Mouse (Mus musculus) ovary, postnatal 36 days (tissue): ENCODE results near the gene Tmc6.

Source experiments
- DNase-seq: peaks from one replicate; pipeline ENCODE4 v3.0.0; 2022; ENCODE audit warnings: low spot score, mixed read lengths

Gene Tmc6

DNA sequence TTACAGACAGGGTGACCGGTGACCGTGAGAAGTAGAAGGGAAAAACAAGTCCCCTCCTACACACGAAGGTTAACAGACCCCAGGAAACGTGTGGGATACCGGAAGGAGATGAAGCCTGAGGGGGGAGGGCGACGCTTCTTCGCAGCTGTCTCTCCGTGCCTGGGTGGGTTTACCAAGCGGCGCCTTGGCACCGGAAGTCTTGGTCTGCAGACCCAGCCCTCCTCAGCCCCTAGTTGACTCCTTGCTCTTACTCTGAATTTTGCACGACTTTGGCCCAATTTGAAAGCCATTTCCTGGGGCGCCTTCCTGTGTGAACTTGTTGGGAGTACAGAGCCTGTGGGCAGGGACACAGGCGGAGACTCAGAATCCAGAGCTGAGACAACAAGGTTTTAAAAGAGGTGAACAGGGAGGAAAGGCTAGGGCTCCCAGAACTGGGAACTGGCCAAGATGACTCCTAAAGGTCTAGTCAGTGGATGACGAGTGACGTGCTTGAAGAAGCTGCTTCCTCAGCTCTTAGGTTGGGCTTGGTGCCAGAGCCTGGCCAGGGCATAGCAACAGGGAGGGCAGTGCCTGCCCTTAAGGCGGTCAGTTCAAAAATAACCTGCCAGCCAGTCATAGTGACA, 688 bp downstream of the Tmc6 start:
- DNase-seq: peak; percentile 64

DNA sequence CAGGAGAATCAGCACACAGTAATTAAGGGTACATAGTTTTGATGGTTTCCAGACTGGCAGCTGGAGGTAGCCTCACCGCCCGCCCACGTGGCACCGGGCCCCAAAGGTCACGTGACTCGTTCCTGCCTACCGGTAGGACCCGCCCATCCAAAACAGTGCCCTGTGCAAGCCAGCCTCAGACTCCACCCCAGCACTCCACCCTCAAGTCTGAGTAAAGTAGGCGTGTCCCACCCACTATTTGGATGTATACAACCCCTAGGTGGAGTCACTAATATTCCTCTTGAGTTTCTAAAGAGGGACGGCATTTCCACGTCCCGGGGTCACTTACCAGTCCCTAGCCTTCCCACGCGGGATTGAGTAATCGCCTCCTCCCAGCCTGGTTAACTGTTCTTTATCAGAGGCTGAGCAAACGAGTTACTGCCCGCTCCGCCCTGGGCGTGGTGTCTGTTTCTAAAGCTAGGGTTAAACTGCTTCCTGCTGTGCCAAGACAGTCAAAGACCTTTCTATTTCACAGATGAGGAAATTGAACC, 1.4 kb downstream of the Tmc6 start:
- peak; percentile 84 for DNase-seq

DNA sequence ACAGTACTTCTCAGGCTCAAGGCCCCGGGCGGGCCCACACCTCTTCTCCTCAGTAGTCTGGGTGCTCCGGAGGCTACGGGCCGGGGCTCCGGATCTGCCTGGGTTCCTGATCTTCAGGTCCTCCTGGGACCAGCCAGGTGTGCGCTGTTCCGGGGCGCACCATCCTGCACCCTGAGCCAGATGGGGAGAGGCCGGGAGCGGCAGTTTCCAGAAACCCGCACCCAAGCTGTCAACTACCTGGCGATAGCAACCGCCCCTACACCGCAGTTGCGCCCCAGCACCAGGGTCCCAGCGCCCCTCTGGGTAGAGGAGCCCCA, 1.8 kb downstream of the Tmc6 start:
- no peak for DNase-seq

DNA sequence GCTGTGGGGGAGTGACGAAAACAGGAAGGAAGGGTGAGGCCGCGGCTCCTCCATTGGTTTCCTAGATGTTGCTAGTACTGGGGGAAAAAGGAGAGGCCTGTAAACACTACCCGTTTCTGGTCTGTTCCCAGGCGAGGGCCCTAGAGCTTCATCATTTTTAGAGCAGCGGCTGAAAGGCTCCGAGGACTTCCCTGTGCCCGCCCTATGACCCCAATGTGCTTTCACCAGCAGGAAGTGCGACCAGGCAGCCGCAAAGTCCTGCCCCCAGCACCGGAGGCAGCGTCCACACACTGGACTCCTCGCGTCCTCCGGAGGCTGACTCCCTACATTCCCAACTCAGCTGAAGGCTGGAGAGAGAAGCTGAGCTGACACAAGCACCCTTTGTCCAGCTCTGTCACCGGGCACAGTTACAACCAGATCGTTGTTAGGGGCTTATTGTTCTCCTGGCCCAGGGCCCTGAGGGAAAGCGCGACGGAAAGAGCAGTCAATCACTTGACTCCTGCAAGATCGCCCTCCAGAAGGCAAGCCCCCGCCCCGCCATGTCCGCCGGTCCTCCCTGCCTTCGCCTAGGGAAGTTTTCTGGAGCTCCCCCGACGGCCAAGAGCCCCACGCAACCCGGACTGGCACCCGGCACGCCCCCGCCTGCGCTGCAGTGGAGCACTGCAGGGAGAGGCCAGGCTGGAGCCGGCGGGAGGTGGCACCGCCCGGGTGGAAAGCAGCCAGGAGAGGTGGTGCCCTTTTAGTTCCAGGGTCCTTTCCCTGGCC, 2.4 kb downstream of the Tmc6 start:
- DNase-seq: peak; percentile 75

DNA sequence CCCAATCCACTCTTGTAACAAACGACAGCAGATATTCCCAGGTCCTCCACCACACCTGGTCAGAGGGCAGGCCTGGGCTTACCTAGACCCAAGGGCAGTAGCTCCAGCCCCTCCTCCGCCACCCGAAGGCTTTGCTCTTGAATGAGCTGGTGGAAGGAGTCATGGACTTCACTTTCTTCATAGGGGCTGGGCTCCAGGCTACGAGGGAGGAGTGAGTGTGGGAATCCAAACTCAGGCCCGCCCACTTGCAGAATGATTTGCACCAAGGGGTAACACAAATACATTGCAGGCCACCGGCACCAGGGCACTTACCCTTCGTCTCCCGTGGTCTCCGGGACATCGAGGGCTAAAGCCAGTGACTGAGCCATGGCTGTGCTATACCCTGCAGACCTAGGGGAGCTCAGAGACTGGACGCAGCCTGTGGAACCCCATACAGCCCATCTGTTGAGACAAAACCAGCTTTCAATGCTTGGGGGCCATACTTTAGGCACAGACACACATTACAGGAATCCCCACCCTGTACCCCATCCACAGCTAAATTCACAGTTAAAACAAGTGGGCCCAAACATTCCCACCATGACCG, 3.1 kb downstream of the Tmc6 start:
- peak; percentile 28 for DNase-seq

DNA sequence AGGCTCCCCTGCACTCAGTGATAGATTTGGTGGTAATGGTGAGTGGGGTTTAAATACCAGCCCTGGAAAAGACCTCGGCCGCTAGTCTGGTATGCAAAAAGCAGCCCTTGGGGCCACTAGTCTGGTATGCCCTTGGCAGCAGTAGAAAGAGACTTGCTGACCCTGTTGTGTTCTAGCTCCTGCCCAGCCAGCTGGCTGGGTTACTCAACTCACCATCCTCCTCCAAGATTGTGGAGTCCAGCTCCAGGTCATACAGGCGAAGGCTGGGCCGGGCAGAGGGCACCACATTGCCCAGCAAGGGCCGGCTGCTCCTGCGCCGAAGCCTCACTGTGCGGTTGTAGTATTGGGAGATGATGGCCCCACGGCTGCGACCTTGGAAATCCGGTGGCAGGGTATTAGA, 4.0 kb downstream of the Tmc6 start:
- peak; percentile 34 for DNase-seq

DNA sequence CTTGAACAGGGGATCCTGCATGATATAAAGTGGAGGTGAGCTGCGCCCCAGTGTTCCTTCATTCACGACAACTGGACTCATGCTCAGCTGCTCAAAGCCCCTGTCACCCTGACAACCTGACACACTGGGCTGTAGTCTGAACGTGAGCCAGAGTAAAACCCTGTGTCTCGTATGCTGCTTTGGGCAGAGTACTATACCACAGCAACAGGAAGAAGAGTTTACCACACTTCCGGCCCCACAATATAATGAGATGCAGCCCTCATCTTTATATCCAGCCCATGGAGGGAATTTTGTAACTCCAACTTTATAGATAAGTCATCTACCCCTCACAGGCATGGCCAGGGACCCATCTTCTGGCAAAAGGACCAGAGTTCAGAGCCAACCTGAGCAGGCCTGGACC, 4.9 kb downstream of the Tmc6 start:
- DNase-seq: no peak

DNA sequence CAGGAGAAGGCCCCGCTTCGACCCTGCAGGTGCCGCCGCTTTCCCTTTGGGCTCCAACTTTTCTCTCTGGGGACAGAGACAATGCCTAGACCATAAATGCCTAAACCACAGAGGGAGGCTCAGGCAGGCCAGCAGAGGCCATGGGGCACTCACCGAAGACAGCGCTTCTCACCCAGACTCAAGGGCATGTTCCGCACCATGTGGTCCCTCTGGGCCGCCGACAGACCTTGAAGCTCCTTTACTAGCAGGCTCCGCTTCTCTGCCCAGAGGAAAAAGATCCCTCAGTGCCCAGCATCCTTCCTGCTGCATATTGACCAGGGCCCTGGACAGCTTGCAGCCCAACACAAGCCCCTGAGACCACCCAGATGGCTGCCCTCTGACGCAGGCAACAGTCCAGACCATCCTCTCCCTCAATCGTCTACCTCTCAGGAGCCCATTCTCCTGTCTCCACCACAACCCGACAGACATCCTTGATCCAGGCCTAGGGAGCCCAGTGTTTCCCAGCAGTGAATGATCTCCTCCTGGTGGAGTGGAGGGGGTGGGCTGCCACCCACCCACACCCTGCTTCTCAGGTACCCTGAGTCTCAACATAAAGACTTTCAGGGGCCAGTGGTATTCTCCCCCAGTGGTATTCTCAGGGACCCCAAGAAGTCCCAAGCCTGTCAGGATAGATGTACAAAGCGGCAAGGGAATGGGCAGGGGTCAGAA, 5.8 kb downstream of the Tmc6 start:
- peak; percentile 34 for DNase-seq

DNA sequence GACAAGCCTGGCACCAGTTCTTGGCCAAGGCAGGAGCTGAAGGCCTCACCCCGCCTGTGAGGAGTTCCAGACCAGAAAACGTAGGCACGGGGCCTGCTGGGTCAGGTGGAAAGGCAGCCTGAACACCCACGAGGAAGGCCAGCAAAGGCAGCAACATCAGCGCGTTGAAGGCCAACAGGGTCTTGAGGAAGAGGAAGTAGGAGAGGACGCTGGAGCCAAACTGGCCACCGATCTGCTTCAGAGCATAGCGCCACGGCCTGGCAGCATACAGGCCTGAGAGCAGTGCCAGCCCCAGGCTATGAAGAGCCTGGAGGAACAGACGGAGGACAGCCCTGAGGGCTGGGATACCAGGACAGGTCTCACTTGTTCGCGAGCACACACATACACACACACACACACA, 6.5 kb downstream of the Tmc6 start:
- DNase-seq: no peak

DNA sequence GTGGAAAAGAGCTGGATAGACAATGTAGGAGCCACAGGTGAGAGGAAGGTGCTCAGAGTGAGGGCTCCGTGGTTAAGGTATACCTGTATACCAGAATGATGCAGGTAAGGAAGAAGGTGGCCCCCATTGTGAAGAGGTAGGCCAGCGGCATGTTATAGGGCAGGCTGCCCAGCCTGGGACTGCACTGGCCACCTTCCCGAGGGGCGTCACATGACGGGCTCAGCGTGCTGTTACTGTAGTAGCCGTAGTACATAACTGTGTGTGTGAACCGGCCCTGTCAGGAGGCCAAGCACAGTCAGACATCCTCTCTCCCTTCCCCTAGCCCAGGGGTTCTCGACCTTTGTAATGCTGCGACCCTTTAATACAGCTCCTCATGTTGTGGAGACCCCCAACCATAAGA, 7.1 kb downstream of the Tmc6 start:
- no peak for DNase-seq

DNA sequence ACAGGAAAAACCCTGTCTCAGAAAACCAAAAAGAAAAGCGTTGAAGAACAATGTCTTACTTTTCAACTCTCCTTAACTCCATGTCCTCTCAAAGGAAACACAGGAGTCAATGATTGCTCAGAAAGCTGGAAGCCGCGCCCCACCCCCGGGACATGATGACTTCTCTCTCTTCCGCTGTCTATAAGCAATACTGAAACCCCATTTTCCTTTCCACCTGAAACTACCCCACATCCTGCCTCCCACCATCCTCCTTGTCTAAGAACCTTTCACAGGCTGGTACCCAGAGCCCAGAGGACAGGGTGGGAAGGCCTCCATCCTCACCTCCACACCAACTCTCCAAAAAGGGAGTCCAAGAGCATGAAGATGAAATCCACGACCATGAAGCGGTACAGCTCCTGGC, 9.6 kb downstream of the Tmc6 start:
- no peak for DNase-seq

DNA sequence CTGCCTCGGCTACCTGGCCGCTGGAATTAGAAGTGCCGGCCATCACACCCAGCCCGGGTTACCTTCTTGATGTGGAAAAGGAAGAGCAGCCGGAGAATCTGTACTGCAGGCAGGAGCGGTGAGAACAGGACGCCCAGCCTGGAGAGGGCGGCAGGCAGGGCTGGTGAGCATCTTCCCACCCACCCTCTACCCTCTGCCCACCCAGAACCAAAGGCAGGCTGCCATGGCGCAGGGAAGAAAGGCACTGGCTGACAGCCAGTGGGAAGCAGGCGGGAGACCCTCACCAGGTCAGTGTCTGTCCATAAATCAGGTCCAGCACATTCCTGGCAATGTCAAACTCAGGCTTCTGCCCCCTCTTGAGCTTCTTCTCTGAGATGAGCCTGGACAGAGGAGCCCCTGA, 11.6 kb downstream of the Tmc6 start:
- no peak for DNase-seq

DNA sequence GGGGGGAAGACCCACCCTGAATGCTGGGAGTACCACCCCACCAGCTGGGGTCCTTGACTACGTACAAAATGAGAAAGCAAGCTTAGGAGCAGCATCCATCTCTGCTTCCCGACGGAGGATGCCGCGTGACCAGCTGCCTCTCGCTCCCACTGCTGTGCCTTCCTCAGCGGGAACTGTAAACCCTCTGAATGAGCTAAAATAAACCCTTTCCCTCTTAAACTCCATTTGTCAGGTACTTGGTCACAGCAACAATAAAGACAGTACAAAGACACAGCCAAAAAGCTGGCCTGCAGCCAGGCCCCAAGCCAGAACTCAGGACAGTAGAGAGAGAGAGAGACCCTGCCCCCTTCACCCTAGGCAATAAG, 12.3 kb downstream of the Tmc6 start:
- DNase-seq: no peak

DNA sequence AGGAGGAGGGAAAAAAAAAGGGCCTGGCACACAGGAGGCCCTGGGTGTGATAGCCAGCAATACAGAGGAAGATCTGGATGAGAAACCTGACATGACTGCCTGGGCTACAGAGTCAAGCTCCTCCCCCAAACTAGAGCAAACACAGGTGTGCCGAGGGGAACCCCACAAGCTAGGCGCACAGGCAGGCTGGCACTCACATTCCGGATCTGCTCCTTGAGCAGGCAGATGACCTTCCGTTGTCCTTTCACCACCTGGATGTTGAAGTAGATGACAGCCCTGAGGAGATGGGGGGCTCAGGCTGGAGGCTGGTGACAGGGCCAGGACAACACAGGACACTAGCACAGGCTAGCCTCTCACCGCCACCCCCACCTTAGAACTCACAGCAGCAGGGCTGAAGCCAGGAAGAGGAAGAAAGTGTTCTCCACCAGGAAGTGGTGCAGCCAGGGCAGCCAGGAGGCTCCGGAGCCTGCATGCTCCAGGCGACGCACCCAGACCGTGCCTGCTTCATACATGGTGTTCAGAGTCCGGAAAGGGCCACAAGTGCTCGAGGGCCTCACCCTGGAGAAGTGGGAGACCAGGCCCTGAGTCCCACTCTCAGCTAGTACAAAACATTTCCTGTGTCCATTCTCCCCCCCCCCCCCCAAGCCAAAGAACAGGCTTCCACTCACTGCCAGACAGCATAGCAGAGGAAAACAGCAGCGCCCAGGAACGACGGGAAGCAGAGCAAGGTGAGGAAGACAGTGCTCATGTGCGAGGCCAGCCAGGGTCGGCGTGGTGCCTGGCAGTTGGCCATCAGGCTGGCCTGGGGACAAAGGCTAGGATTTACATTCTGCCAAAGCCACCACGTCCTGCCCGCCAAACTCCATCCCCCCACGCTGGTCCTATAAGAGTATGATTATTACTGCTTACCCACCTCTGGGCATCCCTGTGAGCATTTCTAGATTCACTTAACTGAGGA, 13.0 kb downstream of the Tmc6 start:
- DNase-seq: no peak

DNA sequence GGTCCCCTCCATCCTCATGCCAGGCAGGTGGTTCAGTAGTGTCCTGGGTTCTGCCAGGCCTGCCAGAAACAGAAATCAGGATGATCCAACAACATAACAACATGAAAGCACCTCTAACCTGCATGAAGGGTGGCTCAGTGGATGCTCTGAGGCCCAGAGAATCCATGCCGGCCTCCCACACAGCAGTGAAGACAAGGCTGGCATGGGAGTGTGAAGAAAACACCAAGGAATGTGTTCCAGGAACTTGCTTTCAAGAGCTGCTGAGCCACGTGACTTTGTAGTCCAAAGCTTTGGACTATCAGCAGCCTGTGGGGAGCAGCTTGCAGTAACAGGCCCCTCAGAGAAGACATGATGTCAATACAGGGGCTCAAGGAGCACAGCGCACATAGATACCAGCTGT, 15.7 kb downstream of the Tmc6 start:
- no peak for DNase-seq

DNA sequence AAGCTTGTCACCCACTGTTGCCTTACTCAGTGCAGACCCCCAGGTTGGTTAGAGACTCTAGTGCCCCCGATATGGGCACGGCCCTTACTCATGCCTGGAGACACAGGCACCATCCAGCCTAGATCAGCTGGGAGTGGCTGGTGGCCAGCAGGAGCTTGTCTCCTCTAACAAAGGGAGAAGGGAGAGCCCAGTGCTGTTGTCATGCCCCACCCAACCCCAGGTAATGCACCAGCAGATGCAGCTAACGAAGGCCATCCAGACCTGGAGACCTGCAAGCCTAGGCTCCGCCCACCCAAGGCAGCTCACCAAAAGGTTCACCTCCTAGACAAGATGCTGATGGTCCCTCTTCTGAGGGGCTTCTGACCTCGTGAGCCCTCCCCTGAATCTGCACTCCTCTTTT, 16.6 kb downstream of the Tmc6 start:
- DNase-seq: no peak

DNA sequence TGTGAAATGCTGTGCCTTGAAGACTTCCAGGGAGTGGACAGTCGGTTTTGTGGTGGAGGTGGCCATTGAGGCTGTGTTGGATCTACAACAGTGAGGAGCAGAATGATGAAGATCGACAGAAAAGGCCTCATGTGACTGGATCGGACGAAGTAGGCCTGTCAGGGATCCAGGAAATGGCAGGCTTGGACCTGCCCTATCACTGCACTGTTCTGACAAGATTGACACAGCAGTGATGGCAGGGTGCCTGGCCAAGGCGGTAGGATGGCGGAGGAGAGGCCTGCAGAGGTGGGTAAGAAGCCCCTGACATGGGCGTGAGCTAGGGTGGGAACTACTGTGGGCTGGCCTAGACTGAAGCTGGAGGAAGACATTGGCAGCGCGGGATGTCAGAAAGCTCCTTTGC, 17.7 kb downstream of the Tmc6 start:
- DNase-seq: no peak

DNA sequence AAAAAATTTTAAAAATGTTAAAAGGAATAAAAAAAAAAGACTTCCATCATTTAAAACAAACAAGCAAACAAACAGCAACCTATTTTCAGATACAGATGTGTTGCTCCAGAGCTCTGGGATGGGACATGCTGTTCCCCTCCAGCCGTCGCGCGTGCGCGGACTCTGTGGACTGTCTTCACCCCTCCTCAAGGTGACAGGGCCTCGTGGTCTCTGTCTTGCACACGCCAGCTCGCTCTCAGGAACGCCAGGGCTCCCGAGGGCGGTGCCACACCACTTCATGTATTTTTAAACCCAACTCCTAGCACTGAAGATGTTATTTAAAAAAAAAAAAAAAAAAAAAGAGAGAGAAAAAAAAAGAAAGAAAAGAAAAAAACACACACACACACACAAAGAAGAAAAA, 19.8 kb downstream of the Tmc6 start:
- no peak for DNase-seq

DNA sequence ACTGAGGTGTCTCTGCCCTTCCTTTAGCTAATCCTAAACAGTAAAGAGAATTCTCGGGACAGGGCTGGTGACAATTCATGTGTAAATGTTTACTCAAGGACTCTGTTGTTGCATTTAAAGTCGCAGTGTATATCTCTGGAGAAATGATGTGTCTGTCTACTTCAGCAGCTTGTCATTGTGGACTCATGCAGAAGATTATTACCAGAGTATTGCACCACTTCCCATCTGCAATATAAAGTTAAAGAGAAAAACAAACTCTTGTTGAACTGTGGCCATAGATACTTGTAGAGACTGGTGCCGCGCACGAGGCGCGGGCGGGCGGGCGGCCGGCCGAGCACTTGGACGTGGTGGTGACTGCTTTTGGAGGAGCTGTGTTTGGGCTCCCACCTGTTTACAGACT, 20.2 kb downstream of the Tmc6 start:
- no peak for DNase-seq

DNA sequence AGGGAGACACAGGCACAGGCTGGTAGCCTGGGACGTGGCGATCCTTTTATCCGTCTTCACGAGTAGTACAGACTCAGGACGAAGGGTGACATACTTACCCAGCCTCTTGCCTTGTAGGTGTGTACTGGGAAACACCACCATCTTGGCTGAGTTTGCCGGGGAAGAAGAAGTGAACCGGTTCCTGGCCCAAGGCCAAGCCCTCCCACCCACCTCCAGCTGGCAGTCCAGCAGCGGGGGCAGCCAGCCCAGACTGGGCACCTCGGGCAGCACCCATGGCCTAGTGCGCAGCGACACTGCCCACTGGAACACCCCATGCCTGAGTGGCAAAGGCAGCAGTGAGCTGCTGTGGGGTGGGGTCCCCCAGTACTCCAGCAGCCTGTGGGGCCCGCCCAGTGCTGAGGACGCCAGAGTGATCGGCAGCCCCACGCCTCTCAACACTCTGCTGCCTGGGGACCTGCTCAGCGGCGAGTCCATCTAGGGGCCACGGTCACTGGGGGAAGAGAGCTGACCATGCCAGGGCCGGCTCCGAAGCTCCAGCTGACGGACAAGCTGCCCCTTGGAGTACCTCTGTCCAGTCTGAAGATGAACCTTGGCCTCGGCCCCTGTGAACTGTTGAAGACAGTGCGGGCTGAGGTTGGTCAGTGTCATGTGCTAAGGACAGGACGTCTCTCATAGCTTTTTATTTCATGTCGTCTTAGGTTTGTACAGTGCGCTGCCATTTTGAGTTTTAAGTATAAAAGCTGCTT, 21.5 kb downstream of the Tmc6 start:
- DNase-seq: no peak

DNA sequence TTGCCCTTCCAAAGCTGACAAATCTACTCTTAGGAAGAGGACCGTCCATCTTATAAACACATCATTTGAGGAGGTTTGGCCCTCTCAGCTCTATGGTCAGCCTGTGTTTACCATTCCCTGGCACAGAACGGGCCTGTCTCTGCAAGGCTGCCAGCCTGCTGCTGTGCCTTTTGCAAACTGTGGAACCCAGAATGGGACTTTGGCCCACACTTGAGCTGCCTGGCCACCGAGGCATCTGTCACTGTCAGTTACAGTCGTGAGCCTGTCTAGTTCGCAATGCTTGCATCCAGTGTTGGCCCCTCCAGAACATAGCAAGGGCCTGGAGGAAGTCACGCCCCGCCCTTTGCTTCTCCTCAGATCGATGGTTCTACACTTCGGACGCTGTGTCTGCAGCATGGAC, 22.7 kb downstream of the Tmc6 start:
- no peak for DNase-seq
